ENCODE assay signal across 8 mouse cellular contexts in genomic region chr11:49793619-49794341, GRCm38 (mm10). TPM values are rescaled to one million over a fixed set of nuclear protein-coding genes. Genes with fewer than 3 reads are reported as not detected.
DNase-seq lines count a peak whose midpoint lies in the region; ATAC-seq lines count a peak whose summit lies in the region.

Gfpt2 (plus strand) TSS chr11:49794178.

- no peaks in the 10 kb centered on the region for H3K36me3 ChIP-seq in hindbrain, embryonic 14.5 days (replicated peaks; ENCODE audit: control insufficient read depth, insufficient read depth)

- WGBS in hindbrain, embryonic 14.5 days = 0% methylated on average over 25 of the region's 25 CpGs

- peaks cover 6% of the 10 kb centered on the region; the same call in 1 of the 2 replicates for H3K9me3 ChIP-seq in hindbrain, embryonic 14.5 days (ENCODE audit: control insufficient read depth, low read length)

- H3K4me2 ChIP-seq in hindbrain, embryonic 14.5 days (replicated peaks) = peak within 1 kb of the TSS; percentile 93

- DNase-seq in ZHBTc4 (ENCODE audit: low read depth, low spot score) = peak; percentile 87
- DNase-seq in cerebellum, postnatal 4 days (ENCODE audit: low spot score in 2 of 2) = peak; percentile 55 to 73
- DNase-seq in gastrocnemius, adult 18-20 months (ENCODE audit: low spot score) = peak; percentile 81
- DNase-seq in hindbrain, embryonic 14.5 days (ENCODE audit: low spot score) = peak; percentile 80
- peak; percentile 41 to 57 for DNase-seq in layer of hippocampus, postnatal 25 days (ENCODE audit: extremely low spot score in 1 of 2, low spot score in 1 of 2)
- DNase-seq in lung, postnatal 10 days = peak; percentile 82
- DNase-seq in retina, postnatal 7 days (ENCODE audit: low read depth, low spot score) = peak; percentile 38
- peak; percentile 60 to 78 for DNase-seq in urinary bladder, postnatal 36 days (ENCODE audit: low spot score in 2 of 2)

- ATAC-seq in hindbrain, embryonic 14.5 days (ENCODE audit: low FRiP score) = peak; percentile 97

- H3K4me1 ChIP-seq in hindbrain, embryonic 14.5 days (replicated peaks; ENCODE audit: control insufficient read depth, insufficient read depth, low read length) = peaks cover 14% of the 10 kb centered on the region; the same call in 1 of the 2 replicates

- peaks cover 6% of the 10 kb centered on the region; the same call in 1 of the 2 replicates for H3K27me3 ChIP-seq in hindbrain, embryonic 14.5 days (ENCODE audit: control insufficient read depth, insufficient read depth, low read length)

- H3K27ac ChIP-seq in hindbrain, embryonic 14.5 days = no peak within 1 kb of the TSS

- H3K4me3 ChIP-seq in hindbrain, embryonic 14.5 days (replicated peaks; ENCODE audit: low read length) = peak within 1 kb of the TSS; percentile 50

- H3K9ac ChIP-seq in hindbrain, embryonic 14.5 days = peak within 1 kb of the TSS; percentile 61

RNA-seq across cellular contexts. Expression of gene Gfpt2, which starts in this region (rescaled TPM):
- total RNA-seq in gastrocnemius, adult 18-20 months (2021) = 10 to 100 TPM in 1 of 2 experiments, 1 to 10 TPM in 1; 4.6 to 11.7 TPM
- polyA plus RNA-seq in hindbrain, embryonic 14.5 days (2014; fragmentation: Nextera tagmentation; extraction: Ambion mirVana) = 4.9 and 6.0 TPM in 2 replicates
- 1 to 10 TPM; 4.2 to 5.6 TPM for total RNA-seq in layer of hippocampus, postnatal 25 days (2021)
